Mouse (Mus musculus): Measurements from ENCODE around the gene Rtn4r. TPM values are rescaled to one million over a fixed set of nuclear protein-coding genes. Genes with fewer than 3 reads are reported as not detected.

Gene Rtn4r
- 2.2 and 2.7 TPM in 2 replicates for polyA plus RNA-seq (2014; fragmentation: Nextera tagmentation; extraction: Ambion mirVana)

GRCm38 (mm10) chr16:18127241-18127861, at the start of gene Rtn4r:
Rtn4r (plus strand) TSS chr16:18127642.
- peak within 1 kb of the TSS; percentile 78 for H3K9ac ChIP-seq (ENCODE audit: low read length)
- ATAC-seq (ENCODE audit: low FRiP score) (peak; percentile 81), DNase-seq (ENCODE audit: low spot score, missing footprints) (peak; percentile 94)
- H3K4me2 ChIP-seq, result peak within 1 kb of the TSS; percentile 98
- H3K27me3 ChIP-seq (ENCODE audit: control insufficient read depth, insufficient read depth, low read length), result peaks cover 37% of the 10 kb centered on the region
- H3K36me3 ChIP-seq (ENCODE audit: control insufficient read depth, insufficient read depth, low read length), result no peaks in the 10 kb centered on the region
- under 1% methylated on average over 65 of the region's 96 CpGs for WGBS
- no peaks in the 10 kb centered on the region for H3K9me3 ChIP-seq (ENCODE audit: control insufficient read depth, low read length)
- peak within 1 kb of the TSS; percentile 69 for H3K4me3 ChIP-seq (ENCODE audit: low read depth, low read length)
- H3K27ac ChIP-seq (ENCODE audit: low read depth, low read length), result no peak within 1 kb of the TSS; the same call in 1 of the 2 replicates
- peaks cover 5% of the 10 kb centered on the region for H3K4me1 ChIP-seq (ENCODE audit: control insufficient read depth, insufficient read depth, low read length)

DNA sequence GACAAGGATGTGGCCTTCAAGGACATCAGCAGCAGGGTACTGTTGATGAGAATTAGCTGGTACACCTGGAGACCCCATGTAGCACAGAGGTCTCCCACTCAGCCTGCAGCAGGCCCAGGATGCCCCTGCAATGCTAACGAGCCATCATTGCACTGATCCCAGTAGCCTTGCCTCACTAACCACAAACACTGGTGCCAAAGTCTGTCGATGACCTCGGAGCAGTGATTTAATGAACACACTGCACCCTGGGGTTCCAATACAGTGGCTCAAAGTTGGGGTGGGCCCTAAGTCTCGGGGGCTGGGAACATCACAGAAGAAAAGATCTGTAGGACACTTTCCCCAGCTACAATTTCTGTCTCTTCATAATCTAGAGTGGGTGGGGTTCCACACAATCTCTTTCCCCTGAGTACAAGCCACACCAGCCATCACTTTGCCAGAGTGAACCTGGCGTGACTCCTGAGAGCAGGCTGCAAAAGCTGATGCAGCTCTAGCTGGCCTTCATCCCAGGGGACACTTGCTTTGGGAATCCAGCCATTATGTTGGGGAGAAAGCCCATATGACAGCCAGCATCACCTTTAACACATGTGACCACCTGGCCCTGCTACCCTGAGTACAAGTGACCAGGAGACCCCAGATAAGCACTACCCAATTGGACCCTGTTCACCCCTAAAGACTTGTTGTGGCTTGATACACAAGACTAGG, 49.0 kb upstream of the Rtn4r start:
- Histone ChIP-seq H3K4me2 (no peak overlapping the region), H3K4me3 (ENCODE audit: low read depth, low read length) (no peak overlapping the region), H3K27ac (ENCODE audit: low read depth, low read length) (no peak overlapping the region), H3K36me3 (ENCODE audit: control insufficient read depth, insufficient read depth, low read length) (no peaks in the 10 kb centered on the region), H3K9ac (ENCODE audit: low read length) (no peak overlapping the region), H3K27me3 (ENCODE audit: control insufficient read depth, insufficient read depth, low read length) (no peaks in the 10 kb centered on the region), H3K9me3 (ENCODE audit: control insufficient read depth, low read length) (no peaks in the 10 kb centered on the region), H3K4me1 (ENCODE audit: control insufficient read depth, insufficient read depth, low read length) (no peaks in the 10 kb centered on the region)
- DNase-seq (ENCODE audit: low spot score, missing footprints) (no peak), ATAC-seq (ENCODE audit: low FRiP score) (no peak)
- WGBS, result 84% methylated on average over 5 of the region's 5 CpGs

- Histone ChIP-seq H3K4me2 (no peak overlapping the region), H3K9me3 (ENCODE audit: control insufficient read depth, low read length) (no peaks in the 10 kb centered on the region), H3K4me1 (ENCODE audit: control insufficient read depth, insufficient read depth, low read length) (no peaks in the 10 kb centered on the region), H3K4me3 (ENCODE audit: low read depth, low read length) (no peak overlapping the region), H3K27me3 (ENCODE audit: control insufficient read depth, insufficient read depth, low read length) (no peaks in the 10 kb centered on the region), H3K36me3 (ENCODE audit: control insufficient read depth, insufficient read depth, low read length) (no peaks in the 10 kb centered on the region), H3K9ac (ENCODE audit: low read length) (no peak overlapping the region), H3K27ac (ENCODE audit: low read depth, low read length) (no peak overlapping the region)
- no peak for DNase-seq (ENCODE audit: low spot score, missing footprints)
- no peak for ATAC-seq (ENCODE audit: low FRiP score)
- 87% methylated on average over 2 of the region's 2 CpGs for WGBS
These were observed 48.1 kb upstream of the Rtn4r start for GRCm38 (mm10) chr16:18079300-18079699.

GRCm38 (mm10) chr16:18080171-18080570, 47.3 kb upstream of the Rtn4r start:
- H3K27ac ChIP-seq (ENCODE audit: low read depth, low read length), result no peak overlapping the region
- no peak overlapping the region for H3K9ac ChIP-seq (ENCODE audit: low read length)
- whole genome bisulfite sequencing, result 89% methylated on average over 7 of the region's 7 CpGs
- H3K27me3 ChIP-seq (ENCODE audit: control insufficient read depth, insufficient read depth, low read length), result no peaks in the 10 kb centered on the region
- H3K36me3 ChIP-seq (ENCODE audit: control insufficient read depth, insufficient read depth, low read length), result no peaks in the 10 kb centered on the region
- H3K4me1 ChIP-seq (ENCODE audit: control insufficient read depth, insufficient read depth, low read length), result no peaks in the 10 kb centered on the region
- no peak overlapping the region for H3K4me2 ChIP-seq
- DNase-seq (ENCODE audit: low spot score, missing footprints), result no peak
- no peaks in the 10 kb centered on the region for H3K9me3 ChIP-seq (ENCODE audit: control insufficient read depth, low read length)
- H3K4me3 ChIP-seq (ENCODE audit: low read depth, low read length), result no peak overlapping the region
- ATAC-seq (ENCODE audit: low FRiP score), result no peak

GRCm38 (mm10) chr16:18081149-18081827, 46.2 kb upstream of the Rtn4r start:
- Histone ChIP-seq H3K9ac (ENCODE audit: low read length) (no peak overlapping the region), H3K36me3 (ENCODE audit: control insufficient read depth, insufficient read depth, low read length) (no peaks in the 10 kb centered on the region), H3K4me2 (no peak overlapping the region), H3K4me3 (ENCODE audit: low read depth, low read length) (no peak overlapping the region), H3K9me3 (ENCODE audit: control insufficient read depth, low read length) (no peaks in the 10 kb centered on the region), H3K27me3 (ENCODE audit: control insufficient read depth, insufficient read depth, low read length) (no peaks in the 10 kb centered on the region), H3K27ac (ENCODE audit: low read depth, low read length) (no peak overlapping the region), H3K4me1 (ENCODE audit: control insufficient read depth, insufficient read depth, low read length) (no peaks in the 10 kb centered on the region)
- DNase-seq (ENCODE audit: low spot score, missing footprints) (no peak), ATAC-seq (ENCODE audit: low FRiP score) (no peak)
- 81% methylated on average over 10 of the region's 10 CpGs for WGBS

- Histone ChIP-seq H3K4me2 (no peak overlapping the region), H3K36me3 (ENCODE audit: control insufficient read depth, insufficient read depth, low read length) (no peaks in the 10 kb centered on the region), H3K4me1 (ENCODE audit: control insufficient read depth, insufficient read depth, low read length) (no peaks in the 10 kb centered on the region), H3K9me3 (ENCODE audit: control insufficient read depth, low read length) (no peaks in the 10 kb centered on the region), H3K9ac (ENCODE audit: low read length) (no peak overlapping the region), H3K27me3 (ENCODE audit: control insufficient read depth, insufficient read depth, low read length) (no peaks in the 10 kb centered on the region; the same call in 1 of the 2 replicates), H3K4me3 (ENCODE audit: low read depth, low read length) (no peak overlapping the region), H3K27ac (ENCODE audit: low read depth, low read length) (no peak overlapping the region)
- ATAC-seq (ENCODE audit: low FRiP score), result no peak
- WGBS, result 100% methylated on average over 1 of the region's 1 CpGs
- DNase-seq (ENCODE audit: low spot score, missing footprints), result no peak
These were observed 45.2 kb upstream of the Rtn4r start for GRCm38 (mm10) chr16:18082291-18082690.

- no peak overlapping the region for H3K4me3 ChIP-seq (ENCODE audit: low read depth, low read length)
- ATAC-seq (ENCODE audit: low FRiP score) (no peak), DNase-seq (ENCODE audit: low spot score, missing footprints) (no peak)
- no peak overlapping the region for H3K4me2 ChIP-seq
- H3K9ac ChIP-seq (ENCODE audit: low read length), result no peak overlapping the region
- 84% methylated on average over 18 of the region's 18 CpGs for WGBS
- no peaks in the 10 kb centered on the region for H3K36me3 ChIP-seq (ENCODE audit: control insufficient read depth, insufficient read depth, low read length)
- H3K27me3 ChIP-seq (ENCODE audit: control insufficient read depth, insufficient read depth, low read length), result peaks cover 9% of the 10 kb centered on the region
- H3K4me1 ChIP-seq (ENCODE audit: control insufficient read depth, insufficient read depth, low read length), result peaks cover 4% of the 10 kb centered on the region
- H3K9me3 ChIP-seq (ENCODE audit: control insufficient read depth, low read length), result no peaks in the 10 kb centered on the region
- no peak overlapping the region for H3K27ac ChIP-seq (ENCODE audit: low read depth, low read length)
These were observed 44.1 kb upstream of the Rtn4r start for GRCm38 (mm10) chr16:18083231-18083951.

- H3K4me2 ChIP-seq, result no peak overlapping the region
- no peaks in the 10 kb centered on the region for H3K36me3 ChIP-seq (ENCODE audit: control insufficient read depth, insufficient read depth, low read length)
- ATAC-seq (ENCODE audit: low FRiP score) (no peak), DNase-seq (ENCODE audit: low spot score, missing footprints) (no peak)
- 86% methylated on average over 7 of the region's 7 CpGs for whole genome bisulfite sequencing
- peaks cover 9% of the 10 kb centered on the region for H3K27me3 ChIP-seq (ENCODE audit: control insufficient read depth, insufficient read depth, low read length)
- no peak overlapping the region for H3K4me3 ChIP-seq (ENCODE audit: low read depth, low read length)
- no peak overlapping the region for H3K27ac ChIP-seq (ENCODE audit: low read depth, low read length)
- H3K9ac ChIP-seq (ENCODE audit: low read length), result no peak overlapping the region
- no peaks in the 10 kb centered on the region for H3K9me3 ChIP-seq (ENCODE audit: control insufficient read depth, low read length)
- peaks cover 5% of the 10 kb centered on the region for H3K4me1 ChIP-seq (ENCODE audit: control insufficient read depth, insufficient read depth, low read length)
These were observed 43.2 kb upstream of the Rtn4r start for GRCm38 (mm10) chr16:18084262-18084661.

Measured in midbrain, embryonic 11.5 days (tissue).